Mouse (Mus musculus): ENCODE results near the gene Ehf. TPM values are rescaled to one million over a fixed set of nuclear protein-coding genes. Genes with fewer than 3 reads are reported as not detected.

Gene Ehf
- polyA plus RNA-seq, 1 experiment from 2014 or later = 0.33 TPM

DNA sequence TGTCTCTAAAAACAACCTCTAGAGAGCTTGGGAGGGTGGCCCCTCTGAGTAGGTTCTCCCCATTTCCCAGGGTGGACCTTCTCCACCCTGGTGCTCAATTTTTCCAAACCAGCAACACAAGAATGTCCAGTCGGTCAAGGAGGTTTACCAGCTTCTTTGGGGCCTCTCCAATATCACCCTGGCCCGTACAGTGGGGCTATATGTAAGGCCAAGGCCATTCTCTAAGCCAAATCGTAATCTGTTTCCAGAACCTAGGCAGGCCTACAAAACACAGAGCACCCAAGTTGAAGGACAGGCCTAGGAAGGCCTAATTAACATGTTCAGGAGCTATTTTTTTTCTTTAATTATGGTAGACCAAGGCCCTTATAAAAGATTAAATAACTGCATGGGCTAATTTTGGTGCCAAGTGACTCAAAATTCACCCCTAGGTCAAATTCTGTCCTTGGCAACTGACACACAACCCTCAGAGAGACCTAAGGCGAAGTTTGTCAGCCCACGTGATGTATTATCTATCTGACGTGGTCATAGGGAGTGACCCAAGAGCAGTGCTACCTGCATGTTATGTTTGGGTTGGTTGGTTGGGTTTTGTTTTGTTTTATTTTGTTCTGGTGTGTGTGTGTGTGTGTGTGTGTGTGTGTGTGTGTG is 27.6 kb downstream of the Ehf start:
- no peak overlapping the region for H3K27ac ChIP-seq (ENCODE audit: low read depth, low read length)

DNA sequence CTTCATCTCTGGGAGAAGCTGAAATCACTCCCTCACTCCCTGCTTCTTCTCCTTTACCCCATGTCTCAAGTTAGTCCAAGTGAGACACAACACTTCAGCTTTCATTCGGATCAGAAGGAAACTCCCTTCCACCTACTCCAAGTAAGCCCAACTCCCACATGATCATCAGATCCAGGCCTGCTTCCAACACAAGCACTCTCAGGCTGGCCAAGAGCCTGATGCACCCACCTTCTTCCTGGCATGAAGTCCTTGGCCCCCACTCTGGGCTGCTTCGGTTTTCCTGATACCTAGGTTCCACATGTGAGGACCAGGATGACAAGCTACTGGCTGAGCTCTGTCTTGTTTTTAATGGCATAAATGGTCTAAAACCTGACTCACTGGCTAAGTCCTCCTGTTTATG is 28.3 kb downstream of the Ehf start:
- WGBS (ENCODE audit: insufficient replicate concordance) = 76% methylated on average over 2 of the region's 2 CpGs
- no peak for ATAC-seq (replicated peaks; ENCODE audit: insufficient number of reproducible peaks, low FRiP score, low TSS enrichment)
- Histone ChIP-seq H3K9me3 (replicated peaks; ENCODE audit: control insufficient read depth, low read length) (no peaks in the 10 kb centered on the region), H3K9ac (ENCODE audit: low read depth, low read length) (no peak overlapping the region), H3K4me3 (ENCODE audit: low read depth, low read length) (no peak overlapping the region), H3K27me3 (ENCODE audit: control insufficient read depth, insufficient read depth, low read length) (no peaks in the 10 kb centered on the region), H3K4me2 (no peak overlapping the region), H3K36me3 (ENCODE audit: control insufficient read depth, insufficient read depth, low read length) (no peaks in the 10 kb centered on the region), H3K27ac (ENCODE audit: low read depth, low read length) (no peak overlapping the region), H3K4me1 (ENCODE audit: control insufficient read depth, insufficient read depth, low read length) (no peaks in the 10 kb centered on the region)

More for the DNA sequence above, 27.6 kb downstream of the Ehf start:
- Histone ChIP-seq H3K27me3 (ENCODE audit: control insufficient read depth, insufficient read depth, low read length) (no peaks in the 10 kb centered on the region), H3K36me3 (ENCODE audit: control insufficient read depth, insufficient read depth, low read length) (no peaks in the 10 kb centered on the region), H3K4me2 (no peak overlapping the region), H3K9ac (ENCODE audit: low read depth, low read length) (no peak overlapping the region), H3K4me1 (ENCODE audit: control insufficient read depth, insufficient read depth, low read length) (no peaks in the 10 kb centered on the region), H3K4me3 (ENCODE audit: low read depth, low read length) (no peak overlapping the region), H3K9me3 (replicated peaks; ENCODE audit: control insufficient read depth, low read length) (no peaks in the 10 kb centered on the region)
- no peak for ATAC-seq (replicated peaks; ENCODE audit: insufficient number of reproducible peaks, low FRiP score, low TSS enrichment)
- WGBS (ENCODE audit: insufficient replicate concordance) = 75% methylated on average over 6 of the region's 6 CpGs

DNA sequence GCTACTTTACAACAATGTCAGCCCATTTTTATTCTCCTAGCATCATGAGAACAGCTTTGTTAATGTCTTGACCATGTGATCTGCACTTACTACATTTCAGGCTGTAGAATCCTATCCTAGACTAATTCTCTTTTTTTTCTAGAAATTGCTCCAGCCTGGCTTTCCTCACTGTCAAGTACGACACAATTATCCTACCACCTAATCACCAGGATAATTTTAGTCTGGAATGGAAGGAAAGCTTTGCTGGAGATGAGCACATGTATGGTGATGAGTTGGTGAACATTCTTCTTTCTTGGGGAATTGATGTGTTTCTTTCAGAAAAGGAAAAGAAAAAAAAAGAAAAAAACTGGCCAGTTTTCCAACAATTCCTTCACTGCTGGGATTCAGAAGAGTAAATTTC is 28.8 kb downstream of the Ehf start:
- Histone ChIP-seq H3K9me3 (replicated peaks; ENCODE audit: control insufficient read depth, low read length) (no peaks in the 10 kb centered on the region), H3K4me3 (ENCODE audit: low read depth, low read length) (no peak overlapping the region), H3K4me1 (ENCODE audit: control insufficient read depth, insufficient read depth, low read length) (no peaks in the 10 kb centered on the region), H3K36me3 (ENCODE audit: control insufficient read depth, insufficient read depth, low read length) (no peaks in the 10 kb centered on the region), H3K27me3 (ENCODE audit: control insufficient read depth, insufficient read depth, low read length) (no peaks in the 10 kb centered on the region), H3K4me2 (no peak overlapping the region), H3K27ac (ENCODE audit: low read depth, low read length) (no peak overlapping the region), H3K9ac (ENCODE audit: low read depth, low read length) (no peak overlapping the region)
- WGBS (ENCODE audit: insufficient replicate concordance) = 56% methylated on average over 1 of the region's 1 CpGs
- no peak for ATAC-seq (replicated peaks; ENCODE audit: insufficient number of reproducible peaks, low FRiP score, low TSS enrichment)

DNA sequence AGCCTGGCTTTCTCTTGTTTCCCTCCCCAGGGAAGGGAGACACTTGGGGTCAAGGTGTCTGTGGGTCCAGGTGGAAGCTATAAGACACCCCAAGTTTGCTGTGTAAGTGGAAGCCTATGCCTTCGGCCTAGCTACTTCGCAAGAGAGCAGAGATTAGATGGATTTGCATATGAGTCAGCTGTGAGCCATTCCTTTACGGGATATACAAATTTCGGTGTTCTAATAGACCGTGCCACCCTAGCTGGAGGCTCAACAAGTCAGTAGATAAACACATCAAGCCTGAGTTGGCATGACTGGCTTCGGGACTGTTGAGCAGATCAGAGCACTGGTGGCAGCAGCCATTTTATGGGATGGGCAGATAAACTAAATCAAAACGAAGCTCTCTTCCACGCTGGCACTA is 31.6 kb downstream of the Ehf start:
- H3K27ac ChIP-seq (ENCODE audit: low read depth, low read length) = no peak overlapping the region
- no peaks in the 10 kb centered on the region for H3K36me3 ChIP-seq (ENCODE audit: control insufficient read depth, insufficient read depth, low read length)
- H3K9me3 ChIP-seq (replicated peaks; ENCODE audit: control insufficient read depth, low read length) = no peaks in the 10 kb centered on the region
- no peak overlapping the region for H3K4me3 ChIP-seq (ENCODE audit: low read depth, low read length)
- H3K27me3 ChIP-seq (ENCODE audit: control insufficient read depth, insufficient read depth, low read length) = no peaks in the 10 kb centered on the region
- no peaks in the 10 kb centered on the region for H3K4me1 ChIP-seq (ENCODE audit: control insufficient read depth, insufficient read depth, low read length)
- no peak overlapping the region for H3K9ac ChIP-seq (ENCODE audit: low read depth, low read length)
- no peak overlapping the region for H3K4me2 ChIP-seq
- ATAC-seq (replicated peaks; ENCODE audit: insufficient number of reproducible peaks, low FRiP score, low TSS enrichment) = no peak
- WGBS (ENCODE audit: insufficient replicate concordance) = 79% methylated on average over 8 of the region's 8 CpGs

DNA sequence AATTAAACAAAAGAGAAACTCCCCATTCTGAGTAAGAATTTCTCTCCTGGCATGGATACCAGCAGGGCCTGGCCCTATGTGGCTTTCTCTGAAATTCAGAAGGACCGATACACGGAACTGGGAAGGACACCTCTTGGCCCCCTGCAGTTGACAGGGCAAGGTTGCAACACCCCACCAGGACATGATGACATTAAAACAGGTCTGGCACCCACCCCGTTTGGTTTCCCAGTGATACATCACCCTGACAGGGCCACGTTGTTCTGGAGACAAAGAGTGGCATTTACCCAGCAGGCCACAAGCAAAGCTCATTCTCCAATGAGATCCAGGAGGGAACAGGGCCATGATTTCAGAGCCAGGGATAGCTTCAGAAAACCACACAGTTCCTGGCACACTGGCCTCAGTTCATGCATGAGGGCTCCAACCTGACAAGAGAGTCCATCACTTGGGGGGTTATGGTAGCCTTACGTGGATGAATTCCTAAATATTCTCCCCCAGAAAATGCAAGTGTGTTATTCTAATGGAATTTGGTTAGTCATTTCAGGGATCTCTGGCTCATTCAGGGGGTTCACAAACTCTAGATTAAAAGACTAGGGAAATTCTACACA is 32.4 kb downstream of the Ehf start:
- H3K27me3 ChIP-seq (ENCODE audit: control insufficient read depth, insufficient read depth, low read length) = no peaks in the 10 kb centered on the region
- no peak overlapping the region for H3K4me3 ChIP-seq (ENCODE audit: low read depth, low read length)
- H3K36me3 ChIP-seq (ENCODE audit: control insufficient read depth, insufficient read depth, low read length) = no peaks in the 10 kb centered on the region
- no peak overlapping the region for H3K27ac ChIP-seq (ENCODE audit: low read depth, low read length)
- H3K9me3 ChIP-seq (replicated peaks; ENCODE audit: control insufficient read depth, low read length) = no peaks in the 10 kb centered on the region
- H3K9ac ChIP-seq (ENCODE audit: low read depth, low read length) = no peak overlapping the region
- no peak for ATAC-seq (replicated peaks; ENCODE audit: insufficient number of reproducible peaks, low FRiP score, low TSS enrichment)
- no peaks in the 10 kb centered on the region for H3K4me1 ChIP-seq (ENCODE audit: control insufficient read depth, insufficient read depth, low read length)
- H3K4me2 ChIP-seq = no peak overlapping the region
- WGBS (ENCODE audit: insufficient replicate concordance) = 71% methylated on average over 5 of the region's 5 CpGs

DNA sequence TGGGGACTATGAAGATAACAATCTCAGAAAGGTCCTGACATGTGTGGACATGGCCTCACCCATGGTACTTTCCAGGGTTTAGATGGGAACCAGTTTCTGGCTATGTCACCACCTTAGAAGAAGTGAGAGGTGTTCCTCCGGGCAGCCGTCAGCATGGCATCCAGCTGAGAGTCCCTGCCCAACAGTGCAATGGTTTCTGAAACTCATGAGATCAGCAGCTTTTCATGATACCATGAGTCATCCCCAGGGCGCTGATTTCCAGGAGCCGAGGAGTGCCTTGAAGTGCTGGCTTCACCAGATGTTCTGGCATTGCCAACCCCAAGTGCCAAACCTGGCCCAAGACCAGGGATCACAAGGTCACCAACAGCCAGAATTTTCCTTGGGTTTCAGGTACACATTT is 64.0 kb downstream of the Ehf start:
- no peaks in the 10 kb centered on the region for H3K4me1 ChIP-seq (ENCODE audit: control insufficient read depth, insufficient read depth, low read length)
- H3K9ac ChIP-seq (ENCODE audit: low read depth, low read length) = no peak overlapping the region
- no peaks in the 10 kb centered on the region for H3K9me3 ChIP-seq (replicated peaks; ENCODE audit: control insufficient read depth, low read length)
- no peaks in the 10 kb centered on the region for H3K27me3 ChIP-seq (ENCODE audit: control insufficient read depth, insufficient read depth, low read length)
- WGBS (ENCODE audit: insufficient replicate concordance) = 76% methylated on average over 4 of the region's 4 CpGs
- H3K4me3 ChIP-seq (ENCODE audit: low read depth, low read length) = no peak overlapping the region
- no peak overlapping the region for H3K27ac ChIP-seq (ENCODE audit: low read depth, low read length)
- H3K36me3 ChIP-seq (ENCODE audit: control insufficient read depth, insufficient read depth, low read length) = no peaks in the 10 kb centered on the region
- ATAC-seq (replicated peaks; ENCODE audit: insufficient number of reproducible peaks, low FRiP score, low TSS enrichment) = no peak
- H3K4me2 ChIP-seq = no peak overlapping the region

DNA sequence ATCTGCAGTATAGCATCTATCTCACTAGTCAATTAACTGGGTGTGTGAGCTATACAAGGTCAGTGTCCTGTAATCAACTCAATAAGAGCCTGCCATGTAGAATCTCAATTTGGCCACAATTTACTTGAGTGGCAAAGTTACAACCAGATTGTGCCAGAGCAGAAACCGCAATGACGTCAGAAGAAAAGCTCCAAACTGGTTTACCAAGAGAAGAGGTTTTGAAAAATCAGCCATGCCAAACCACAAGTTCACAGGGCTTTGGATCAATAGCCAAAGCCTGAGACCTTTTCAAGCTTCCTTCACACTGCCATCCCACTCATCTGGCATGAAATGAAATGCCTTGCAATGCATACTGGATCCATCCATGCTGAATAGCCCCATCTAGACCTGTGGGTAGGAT is 76.3 kb downstream of the Ehf start:
- H3K4me2 ChIP-seq = no peak overlapping the region
- no peak for ATAC-seq (replicated peaks; ENCODE audit: insufficient number of reproducible peaks, low FRiP score, low TSS enrichment)
- H3K9ac ChIP-seq (ENCODE audit: low read depth, low read length) = no peak overlapping the region
- H3K36me3 ChIP-seq (ENCODE audit: control insufficient read depth, insufficient read depth, low read length) = no peaks in the 10 kb centered on the region
- H3K27ac ChIP-seq (ENCODE audit: low read depth, low read length) = no peak overlapping the region
- no peak overlapping the region for H3K4me3 ChIP-seq (ENCODE audit: low read depth, low read length)
- 94% methylated on average over 2 of the region's 2 CpGs for WGBS (ENCODE audit: insufficient replicate concordance)
- H3K27me3 ChIP-seq (ENCODE audit: control insufficient read depth, insufficient read depth, low read length) = no peaks in the 10 kb centered on the region
- H3K4me1 ChIP-seq (ENCODE audit: control insufficient read depth, insufficient read depth, low read length) = no peaks in the 10 kb centered on the region
- H3K9me3 ChIP-seq (replicated peaks; ENCODE audit: control insufficient read depth, low read length) = no peaks in the 10 kb centered on the region

DNA sequence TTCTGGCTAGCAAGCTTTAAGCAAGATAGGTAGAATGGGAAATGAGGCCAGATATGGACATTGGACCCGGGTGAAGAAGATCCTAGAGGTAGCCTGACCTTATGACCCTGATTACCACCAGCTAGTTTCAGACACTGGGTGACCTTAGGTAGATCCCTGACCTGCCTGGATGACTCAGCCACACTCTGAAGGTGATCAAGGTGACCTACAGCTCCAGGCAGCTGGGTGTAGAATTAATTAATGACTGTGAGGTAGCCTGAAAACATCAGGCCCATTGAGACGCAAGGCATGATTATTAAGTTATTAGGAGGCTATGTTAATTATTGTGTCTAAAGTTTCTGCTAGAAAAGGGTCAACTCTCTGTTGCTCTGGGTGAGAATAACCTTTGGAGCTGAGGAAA is 82.2 kb downstream of the Ehf start:
- Histone ChIP-seq H3K27me3 (ENCODE audit: control insufficient read depth, insufficient read depth, low read length) (no peaks in the 10 kb centered on the region), H3K27ac (ENCODE audit: low read depth, low read length) (no peak overlapping the region), H3K4me3 (ENCODE audit: low read depth, low read length) (no peak overlapping the region), H3K36me3 (ENCODE audit: control insufficient read depth, insufficient read depth, low read length) (no peaks in the 10 kb centered on the region), H3K4me1 (ENCODE audit: control insufficient read depth, insufficient read depth, low read length) (no peaks in the 10 kb centered on the region), H3K9ac (ENCODE audit: low read depth, low read length) (no peak overlapping the region), H3K4me2 (no peak overlapping the region), H3K9me3 (replicated peaks; ENCODE audit: control insufficient read depth, low read length) (no peaks in the 10 kb centered on the region)
- ATAC-seq (replicated peaks; ENCODE audit: insufficient number of reproducible peaks, low FRiP score, low TSS enrichment) = no peak
- WGBS (ENCODE audit: insufficient replicate concordance) = 78% methylated on average over 2 of the region's 2 CpGs

DNA sequence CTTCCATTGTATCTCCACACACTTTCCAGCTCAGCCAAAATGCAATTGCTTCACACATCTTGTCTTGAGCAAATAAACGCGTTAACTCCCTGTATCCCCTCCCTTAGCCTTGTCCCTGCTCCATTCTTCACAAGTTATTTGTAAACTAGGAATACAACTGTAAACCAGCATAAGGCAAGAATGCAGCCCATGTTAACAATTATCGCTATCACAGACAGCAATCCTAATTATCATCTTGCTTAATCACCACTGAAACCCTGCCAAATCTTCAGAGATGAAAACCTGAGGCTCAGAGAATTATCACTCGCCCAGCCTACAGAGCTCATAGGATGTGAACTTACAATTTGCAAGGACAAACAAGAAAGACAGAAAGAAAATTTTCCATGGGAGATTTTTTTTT is 84.8 kb downstream of the Ehf start:
- Histone ChIP-seq H3K4me3 (ENCODE audit: low read depth, low read length) (no peak overlapping the region), H3K4me2 (no peak overlapping the region), H3K9me3 (replicated peaks; ENCODE audit: control insufficient read depth, low read length) (no peaks in the 10 kb centered on the region), H3K27ac (ENCODE audit: low read depth, low read length) (no peak overlapping the region), H3K4me1 (ENCODE audit: control insufficient read depth, insufficient read depth, low read length) (no peaks in the 10 kb centered on the region), H3K9ac (ENCODE audit: low read depth, low read length) (no peak overlapping the region), H3K27me3 (ENCODE audit: control insufficient read depth, insufficient read depth, low read length) (no peaks in the 10 kb centered on the region), H3K36me3 (ENCODE audit: control insufficient read depth, insufficient read depth, low read length) (no peaks in the 10 kb centered on the region)
- no peak for ATAC-seq (replicated peaks; ENCODE audit: insufficient number of reproducible peaks, low FRiP score, low TSS enrichment)
- 74% methylated on average over 4 of the region's 4 CpGs for whole genome bisulfite sequencing (ENCODE audit: insufficient replicate concordance)
